Mouse (Mus musculus): ENCODE measurements at regions not wholly inside any gene's neighbourhood (a gene's known extent, or its start where the extent isn't known, plus 50 kb on each side); places are given as distances from the start of the nearest gene placed in this dataset.

GRCm38 (mm10) chr10:51417221-51417911 is 63.0 kb upstream of the Gm49339 start:
- TF ChIP-seq CTCF (IDR thresholded peaks at IDR 0.05; ENCODE audit: low read depth) = no peak
- TF ChIP-seq EP300 (IDR thresholded peaks at IDR 0.05; ENCODE audit: low read depth) = no peak

All from heart, postnatal 0 days (tissue).